Mouse (Mus musculus): ENCODE data around the gene Tmem274. TPM values are rescaled to one million over a fixed set of nuclear protein-coding genes. Genes with fewer than 3 reads are reported as not detected.

The Tmem274 gene
- polyA plus RNA-seq, 1 experiment, result not detected

DNA sequence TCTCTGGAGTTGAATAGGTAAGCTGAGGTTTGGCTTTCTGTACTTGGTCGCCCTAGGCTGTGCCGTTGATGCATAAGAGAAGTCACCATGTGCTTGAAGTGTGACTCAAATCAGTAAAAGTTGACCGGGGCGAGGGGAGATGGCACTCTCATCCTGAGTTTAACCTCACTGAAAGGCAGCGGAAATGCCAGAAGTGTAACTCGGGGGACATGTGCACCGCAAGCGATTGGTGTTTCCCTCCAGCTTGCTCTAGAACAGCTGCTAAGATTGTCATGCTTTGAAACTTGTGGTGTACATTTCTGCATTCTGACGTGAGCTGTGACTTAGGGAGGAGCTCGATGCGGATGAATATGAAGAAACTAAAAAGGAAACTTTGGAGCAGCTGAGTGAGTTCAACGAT, 10.6 kb downstream of the Tmem274 start:
- no peak overlapping the region for H3K4me3 ChIP-seq (ENCODE audit: insufficient read depth, low read depth, low read length)

DNA sequence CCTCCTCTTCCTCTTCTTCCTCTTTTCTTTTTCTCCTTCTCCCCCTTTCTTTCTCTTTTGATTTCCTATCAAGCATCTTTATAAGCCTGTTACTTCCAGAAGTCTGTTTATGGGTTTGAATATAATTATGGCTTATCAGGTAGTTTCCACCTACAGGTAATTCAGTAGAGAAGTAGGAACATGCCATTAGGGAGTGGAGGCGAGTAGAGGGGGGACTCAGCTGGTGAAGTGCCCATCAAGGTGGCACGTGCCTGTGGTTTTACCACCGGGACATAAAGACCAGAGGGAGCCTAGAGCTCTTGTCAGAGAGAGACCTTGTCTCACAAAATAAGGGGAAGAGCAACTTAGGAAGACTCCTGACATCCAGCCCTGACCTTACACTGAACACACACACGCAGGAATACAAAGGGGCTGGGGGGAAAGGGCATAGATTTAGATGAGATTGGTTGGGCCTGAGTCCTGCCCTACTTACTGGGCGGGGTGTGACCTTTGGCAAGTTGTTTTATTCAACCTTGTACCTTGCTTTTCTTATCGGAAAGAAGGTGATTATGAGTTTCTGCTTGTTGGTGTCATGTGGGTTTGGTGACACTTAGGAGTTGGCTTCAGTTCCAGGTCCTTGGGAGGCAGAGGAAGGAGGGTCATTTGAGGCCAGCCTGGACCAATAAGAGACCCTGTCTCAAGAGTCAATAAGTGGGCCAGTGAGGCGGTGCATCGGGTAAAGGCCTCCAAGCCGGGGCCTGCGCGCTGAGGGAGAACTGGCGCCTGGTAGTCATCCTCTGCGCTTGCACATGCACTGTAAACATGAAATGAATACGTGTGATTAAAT, 12.4 kb downstream of the Tmem274 start:
- TF ChIP-seq POLR2A (IDR thresholded peaks at IDR 0.05; ENCODE audit: insufficient read depth, low read depth, low read length) (no peak), CTCF (IDR thresholded peaks at IDR 0.05; ENCODE audit: insufficient read depth, low read depth, low read length) (no peak)

More for the DNA sequence above, 10.6 kb downstream of the Tmem274 start:
- WGBS, result 79% methylated on average over 12 of the region's 12 CpGs
- Histone ChIP-seq H3K27ac (ENCODE audit: insufficient read depth, low read depth, low read length) (peak overlapping the region; percentile 26; the same call in 1 of the 2 replicates), H3K4me1 (ENCODE audit: control insufficient read depth, insufficient read depth, low read length) (peaks cover 9% of the 10 kb centered on the region)
- TF ChIP-seq CTCF (IDR thresholded peaks at IDR 0.05; ENCODE audit: insufficient read depth, low read depth, low read length) (no peak), POLR2A (IDR thresholded peaks at IDR 0.05; ENCODE audit: insufficient read depth, low read depth, low read length) (no peak)

DNA sequence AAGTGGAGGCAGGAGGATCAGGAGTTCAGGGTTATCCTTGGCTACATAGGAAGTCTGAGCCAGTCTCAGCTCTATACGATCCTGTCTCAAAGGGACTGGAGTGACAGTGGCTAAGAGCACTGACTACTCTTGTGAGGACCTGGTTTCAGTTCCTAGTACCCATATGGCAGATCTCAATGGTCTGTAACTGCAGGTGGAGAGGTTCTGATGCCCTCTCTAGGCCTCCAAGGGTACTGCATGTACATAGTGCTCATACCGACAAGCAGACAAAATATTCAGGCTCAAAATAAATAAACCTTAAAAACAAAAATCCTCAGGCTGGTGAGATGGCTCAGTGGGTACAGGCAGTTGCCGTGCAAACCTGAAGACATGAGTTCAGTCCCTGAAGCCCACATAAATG, 14.0 kb downstream of the Tmem274 start:
- WGBS, result 100% methylated on average over 3 of the region's 3 CpGs

More for the DNA sequence above, 12.4 kb downstream of the Tmem274 start:
- H3K4me1 ChIP-seq (ENCODE audit: control insufficient read depth, insufficient read depth, low read length), result peaks cover 6% of the 10 kb centered on the region
- H3K4me3 ChIP-seq (ENCODE audit: insufficient read depth, low read depth, low read length), result no peak overlapping the region
- 91% methylated on average over 14 of the region's 14 CpGs for WGBS
- no peak overlapping the region for H3K27ac ChIP-seq (ENCODE audit: insufficient read depth, low read depth, low read length)

DNA sequence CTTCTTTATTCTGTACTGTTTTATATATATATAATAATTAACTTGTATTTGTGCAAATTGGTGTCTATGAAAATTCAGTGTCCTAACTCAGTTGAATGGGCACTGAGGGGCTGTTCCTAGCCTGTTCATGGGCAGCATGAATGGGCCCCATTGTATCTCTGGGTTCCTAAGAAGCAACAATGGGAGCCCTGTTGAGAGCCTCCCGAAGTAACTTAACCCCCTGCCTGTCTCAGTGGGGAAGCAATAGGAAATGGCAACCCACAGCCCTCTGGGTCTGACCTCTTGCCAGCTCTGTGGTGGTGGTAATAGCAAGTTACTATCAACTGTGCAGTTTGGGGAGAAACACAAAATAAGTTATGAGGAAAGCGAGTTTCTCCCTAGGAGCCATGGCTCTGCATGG, 19.4 kb downstream of the Tmem274 start:
- 44% methylated on average over 2 of the region's 2 CpGs for WGBS
- TF ChIP-seq POLR2A (IDR thresholded peaks at IDR 0.05; ENCODE audit: insufficient read depth, low read depth, low read length) (no peak), CTCF (IDR thresholded peaks at IDR 0.05; ENCODE audit: insufficient read depth, low read depth, low read length) (no peak)
- H3K27ac ChIP-seq (ENCODE audit: insufficient read depth, low read depth, low read length), result no peak overlapping the region

More for the DNA sequence above, 14.0 kb downstream of the Tmem274 start:
- H3K4me1 ChIP-seq (ENCODE audit: control insufficient read depth, insufficient read depth, low read length), result peaks cover 8% of the 10 kb centered on the region
- no peak for TF ChIP-seq POLR2A (IDR thresholded peaks at IDR 0.05; ENCODE audit: insufficient read depth, low read depth, low read length)
- TF ChIP-seq CTCF (IDR thresholded peaks at IDR 0.05; ENCODE audit: insufficient read depth, low read depth, low read length), result no peak
- no peak overlapping the region for H3K27ac ChIP-seq (ENCODE audit: insufficient read depth, low read depth, low read length)
- H3K4me3 ChIP-seq (ENCODE audit: insufficient read depth, low read depth, low read length), result no peak overlapping the region

DNA sequence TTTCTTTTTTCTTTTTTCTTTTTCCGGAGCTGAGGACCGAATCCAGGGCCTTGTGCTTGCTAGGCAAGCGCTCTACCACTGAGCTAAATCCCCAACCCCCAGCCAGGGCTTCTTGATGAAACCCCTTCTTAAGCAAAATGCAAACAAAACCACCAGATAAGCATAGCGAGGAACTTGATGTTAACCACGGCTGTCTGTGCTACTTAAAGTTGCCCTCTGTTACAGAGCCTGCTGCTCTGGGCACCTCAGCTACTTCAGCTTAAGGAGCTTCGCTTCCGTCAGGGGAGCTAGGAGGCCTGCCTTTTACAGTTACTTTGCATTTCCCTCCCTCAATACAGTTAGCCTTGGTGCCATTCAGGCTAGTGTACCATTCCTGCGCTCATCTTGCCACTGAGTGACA, 21.7 kb downstream of the Tmem274 start:
- 84% methylated on average over 8 of the region's 8 CpGs for WGBS
- TF ChIP-seq POLR2A (IDR thresholded peaks at IDR 0.05; ENCODE audit: insufficient read depth, low read depth, low read length) (no peak), CTCF (IDR thresholded peaks at IDR 0.05; ENCODE audit: insufficient read depth, low read depth, low read length) (no peak)
- Histone ChIP-seq H3K4me1 (ENCODE audit: control insufficient read depth, insufficient read depth, low read length) (peaks cover 5% of the 10 kb centered on the region; the same call in 1 of the 2 replicates), H3K27ac (ENCODE audit: insufficient read depth, low read depth, low read length) (no peak overlapping the region), H3K4me3 (ENCODE audit: insufficient read depth, low read depth, low read length) (no peak overlapping the region)

More for the DNA sequence above, 19.4 kb downstream of the Tmem274 start:
- Histone ChIP-seq H3K4me1 (ENCODE audit: control insufficient read depth, insufficient read depth, low read length) (peaks cover 5% of the 10 kb centered on the region; the same call in 1 of the 2 replicates), H3K4me3 (ENCODE audit: insufficient read depth, low read depth, low read length) (no peak overlapping the region)

DNA sequence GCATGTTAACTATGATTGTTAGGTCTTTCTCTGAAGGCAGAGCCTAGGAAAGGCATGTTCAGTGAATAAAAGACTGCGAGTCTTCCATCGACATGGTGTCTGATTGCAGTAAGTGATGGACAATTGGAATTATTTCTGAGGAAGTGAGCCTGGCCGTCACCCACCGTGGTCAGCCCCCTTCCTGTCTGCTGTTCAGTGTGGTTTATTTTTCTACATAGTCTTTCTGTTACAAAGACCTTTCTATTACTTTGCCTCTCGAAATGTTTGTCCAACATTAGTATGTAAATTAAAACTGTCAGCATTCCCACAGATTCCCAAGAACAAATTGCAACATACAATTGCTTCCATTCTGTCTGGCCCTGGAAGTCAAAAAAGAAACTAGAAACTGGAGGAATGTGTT, 22.6 kb downstream of the Tmem274 start:
- TF ChIP-seq POLR2A (IDR thresholded peaks at IDR 0.05; ENCODE audit: insufficient read depth, low read depth, low read length) (no peak), CTCF (IDR thresholded peaks at IDR 0.05; ENCODE audit: insufficient read depth, low read depth, low read length) (no peak)
- no peak overlapping the region for H3K4me3 ChIP-seq (ENCODE audit: insufficient read depth, low read depth, low read length)
- H3K4me1 ChIP-seq (ENCODE audit: control insufficient read depth, insufficient read depth, low read length), result peaks cover 9% of the 10 kb centered on the region
- 48% methylated on average over 5 of the region's 5 CpGs for WGBS
- H3K27ac ChIP-seq (ENCODE audit: insufficient read depth, low read depth, low read length), result 0 out of 2 replicates have a peak overlapping the region, but pooled peaks have one; percentile 34

DNA sequence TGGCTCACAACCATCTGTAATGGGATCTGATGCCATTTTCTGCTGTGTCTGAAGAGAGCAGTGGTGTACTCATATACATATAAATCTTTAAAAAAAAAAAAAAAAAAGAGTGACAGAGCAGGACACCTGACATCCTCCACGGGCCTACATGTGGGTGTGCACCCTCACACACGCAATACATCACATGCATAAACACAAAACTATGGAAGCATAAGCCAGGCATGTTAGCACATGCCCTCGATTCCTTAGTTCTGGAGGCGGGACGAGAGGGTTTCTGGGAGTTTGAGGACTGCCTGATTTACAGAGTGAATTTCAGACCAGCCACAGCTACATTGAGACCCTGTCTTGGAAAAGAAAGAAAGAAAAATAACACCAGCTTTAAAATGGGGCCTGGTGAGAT, 27.2 kb downstream of the Tmem274 start:
- H3K27ac ChIP-seq (ENCODE audit: insufficient read depth, low read depth, low read length), result no peak overlapping the region
- no peak overlapping the region for H3K4me3 ChIP-seq (ENCODE audit: insufficient read depth, low read depth, low read length)
- TF ChIP-seq CTCF (IDR thresholded peaks at IDR 0.05; ENCODE audit: insufficient read depth, low read depth, low read length) (no peak), POLR2A (IDR thresholded peaks at IDR 0.05; ENCODE audit: insufficient read depth, low read depth, low read length) (no peak)
- H3K4me1 ChIP-seq (ENCODE audit: control insufficient read depth, insufficient read depth, low read length), result peaks cover 9% of the 10 kb centered on the region
- WGBS, result 49% methylated on average over 5 of the region's 5 CpGs

DNA sequence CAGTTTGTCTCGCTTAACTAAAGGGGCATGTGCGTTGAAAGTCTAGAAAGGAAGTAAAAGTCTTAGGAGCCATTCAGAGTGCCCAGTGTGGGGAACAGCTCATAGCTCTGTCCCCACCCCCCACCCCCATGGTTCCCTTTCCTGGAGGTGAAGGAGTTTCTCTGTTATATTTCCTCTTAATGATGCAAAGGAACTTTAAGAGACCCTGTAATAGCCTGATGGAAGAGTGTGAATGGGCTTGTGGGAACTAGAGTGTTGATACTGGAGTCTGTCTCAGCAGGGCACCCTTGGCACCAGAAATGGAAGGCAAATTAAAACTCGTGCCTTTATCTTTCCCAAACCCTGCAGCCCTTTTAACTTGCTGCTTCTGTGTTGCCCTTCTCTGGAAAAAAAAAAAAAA, 27.7 kb downstream of the Tmem274 start:
- Histone ChIP-seq H3K4me3 (ENCODE audit: insufficient read depth, low read depth, low read length) (no peak overlapping the region), H3K27ac (ENCODE audit: insufficient read depth, low read depth, low read length) (no peak overlapping the region), H3K4me1 (ENCODE audit: control insufficient read depth, insufficient read depth, low read length) (peaks cover 9% of the 10 kb centered on the region)
- no peak for TF ChIP-seq CTCF (IDR thresholded peaks at IDR 0.05; ENCODE audit: insufficient read depth, low read depth, low read length)
- no peak for TF ChIP-seq POLR2A (IDR thresholded peaks at IDR 0.05; ENCODE audit: insufficient read depth, low read depth, low read length)
- 10% methylated on average over 3 of the region's 3 CpGs for WGBS

DNA sequence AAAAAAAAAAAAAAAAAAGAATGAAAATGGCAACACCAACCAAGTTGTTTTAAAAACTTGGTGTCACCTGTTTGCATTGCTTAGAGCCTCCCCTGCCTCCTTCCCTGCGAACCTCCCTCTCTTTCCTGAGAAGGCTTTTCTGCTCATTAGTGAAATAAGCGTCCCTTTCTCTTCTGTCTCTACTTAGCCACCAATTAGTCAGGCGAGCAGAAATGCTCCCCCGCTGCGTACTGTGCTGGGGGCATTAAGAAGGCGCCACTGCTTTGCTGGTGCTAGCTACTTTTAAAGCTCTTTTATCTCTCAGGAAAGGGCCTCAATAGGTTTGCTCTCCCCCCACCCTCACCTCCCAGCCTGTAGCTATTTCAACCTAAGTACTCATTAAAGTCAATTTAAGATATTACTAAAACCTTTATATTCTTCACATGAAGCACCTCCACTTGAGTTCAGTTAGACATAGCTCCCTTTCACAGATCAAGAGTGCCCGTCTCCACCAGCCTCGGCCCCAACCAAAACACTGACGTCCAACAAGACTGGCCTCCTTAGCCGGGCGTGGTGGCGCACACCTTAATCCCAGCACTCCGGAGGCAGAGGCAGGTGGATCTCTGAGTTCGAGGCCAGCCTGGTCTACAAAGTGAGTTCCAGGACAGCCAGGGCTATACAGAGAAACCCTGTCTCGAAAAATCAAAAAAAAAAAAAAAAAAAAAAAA, 28.2 kb downstream of the Tmem274 start:
- 21% methylated on average over 15 of the region's 15 CpGs for WGBS
- Histone ChIP-seq H3K4me1 (ENCODE audit: control insufficient read depth, insufficient read depth, low read length) (peaks cover 9% of the 10 kb centered on the region), H3K4me3 (ENCODE audit: insufficient read depth, low read depth, low read length) (no peak overlapping the region), H3K27ac (ENCODE audit: insufficient read depth, low read depth, low read length) (no peak overlapping the region)
- TF ChIP-seq POLR2A (IDR thresholded peaks at IDR 0.05; ENCODE audit: insufficient read depth, low read depth, low read length) (no peak), CTCF (IDR thresholded peaks at IDR 0.05; ENCODE audit: insufficient read depth, low read depth, low read length) (no peak)
